Mouse (Mus musculus) left cerebral cortex, adult 8-10 months (tissue): ENCODE data around the gene Erbb2. TPM values are rescaled to one million over a fixed set of nuclear protein-coding genes. Genes with fewer than 3 reads are reported as not detected.
A peak's percentile ranks its signal among the peaks of the same experiment; 100 is the strongest.

Experiments used
- DNase-seq, 2 experiments: peaks; one replicate each; pipeline ENCODE4 v3.0.0; 2022; ENCODE audit warnings: low spot score in 2 of 2
- total RNA-seq, 4 experiments: library from RNA; stranded (reverse); gene quantifications; 2 replicates each; pipeline ENCODE4 v1.2.4; 2022

The Erbb2 gene
- total RNA-seq, 4 experiments from 2014 or later, result 2.0 to 2.6 (median 2.3) TPM

GRCm38 (mm10) chr11:98385638-98386585 is 26.4 kb upstream of the Erbb2 start, which contains the start of gene Pnmt:
Gene Pnmt, plus strand, starts transcription at chr11:98386450.
- DNase-seq, result no peak

GRCm38 (mm10) chr11:98386596-98386995 is 25.7 kb upstream of the Erbb2 start:
- no peak for DNase-seq

- DNase-seq, result no peak
These were observed 25.2 kb upstream of the Erbb2 start for GRCm38 (mm10) chr11:98387056-98387577.

- no peak for DNase-seq
These were observed 24.0 kb upstream of the Erbb2 start for GRCm38 (mm10) chr11:98388282-98388681.

- no peak for DNase-seq
These were observed 23.0 kb upstream of the Erbb2 start for GRCm38 (mm10) chr11:98389221-98389780.

GRCm38 (mm10) chr11:98390141-98390540 is 22.1 kb upstream of the Erbb2 start:
- no peak for DNase-seq

- no peak for DNase-seq
These were observed 20.2 kb upstream of the Erbb2 start for GRCm38 (mm10) chr11:98392034-98392433.

- DNase-seq, result no peak
These were observed 19.6 kb upstream of the Erbb2 start for GRCm38 (mm10) chr11:98392645-98393044.

- DNase-seq, result no peak
These were observed 19.0 kb upstream of the Erbb2 start for GRCm38 (mm10) chr11:98393317-98393716.

- no peak for DNase-seq
These were observed 18.0 kb upstream of the Erbb2 start for GRCm38 (mm10) chr11:98394301-98394700.

GRCm38 (mm10) chr11:98395041-98395440 is 17.2 kb upstream of the Erbb2 start:
- DNase-seq, result no peak

GRCm38 (mm10) chr11:98397946-98398345 is 14.3 kb upstream of the Erbb2 start:
- no peak for DNase-seq

- peak; percentile 82 to 91 for DNase-seq
These were observed 12.0 kb upstream of the Erbb2 start, which contains the start of gene Pgap3 for GRCm38 (mm10) chr11:98400161-98400726. Gene Pgap3, minus strand, starts transcription at chr11:98400490.

- DNase-seq, result no peak
These were observed 11.5 kb upstream of the Erbb2 start for GRCm38 (mm10) chr11:98400816-98401215.

- DNase-seq, result no peak
These were observed 5.6 kb upstream of the Erbb2 start for GRCm38 (mm10) chr11:98406621-98407020.

GRCm38 (mm10) chr11:98408872-98409271 is 3.4 kb upstream of the Erbb2 start:
- DNase-seq, result no peak

- DNase-seq, result no peak
These were observed 2.9 kb upstream of the Erbb2 start for GRCm38 (mm10) chr11:98409341-98409822.

- no peak for DNase-seq
These were observed 579 bp downstream of the Erbb2 start for GRCm38 (mm10) chr11:98412797-98413301.

- no peak for DNase-seq
These were observed 1.5 kb downstream of the Erbb2 start for GRCm38 (mm10) chr11:98413731-98414130.

- DNase-seq, result no peak
These were observed 1.9 kb downstream of the Erbb2 start for GRCm38 (mm10) chr11:98414162-98414561.

GRCm38 (mm10) chr11:98417074-98417473 is 4.8 kb downstream of the Erbb2 start:
- no peak for DNase-seq

- no peak for DNase-seq
These were observed 6.0 kb downstream of the Erbb2 start for GRCm38 (mm10) chr11:98418273-98418672.
